Mouse (Mus musculus): ENCODE data around the gene Pif1.

Pif1 gene

GRCm38 (mm10) chr9:65586406-65587269, at the start of gene Pif1:
TSS of gene Pif1 (plus strand) at chr9:65587160.
- DNase-seq (ENCODE audit: low spot score in 2 of 2): peak; percentile 55 to 74

GRCm38 (mm10) chr9:65537901-65538630, 48.9 kb upstream of the Pif1 start:
- no peak for DNase-seq (ENCODE audit: low spot score in 2 of 2)

- DNase-seq (ENCODE audit: low spot score in 2 of 2): no peak
Observed at GRCm38 (mm10) chr9:65539697-65540096, 47.3 kb upstream of the Pif1 start.

- no peak for DNase-seq (ENCODE audit: low spot score in 2 of 2)
Observed at GRCm38 (mm10) chr9:65541126-65542068, 45.6 kb upstream of the Pif1 start.

GRCm38 (mm10) chr9:65542111-65542524, 44.8 kb upstream of the Pif1 start:
- no peak for DNase-seq (ENCODE audit: low spot score in 2 of 2)

- DNase-seq (ENCODE audit: low spot score in 2 of 2): no peak
Observed at GRCm38 (mm10) chr9:65545635-65546412, 41.1 kb upstream of the Pif1 start.

GRCm38 (mm10) chr9:65546413-65546695, 40.6 kb upstream of the Pif1 start:
- no peak for DNase-seq (ENCODE audit: low spot score in 2 of 2)

GRCm38 (mm10) chr9:65547111-65547510, 39.8 kb upstream of the Pif1 start:
- DNase-seq (ENCODE audit: low spot score in 2 of 2): no peak

- DNase-seq (ENCODE audit: low spot score in 2 of 2): no peak
Observed at GRCm38 (mm10) chr9:65547844-65548243, 39.1 kb upstream of the Pif1 start.

GRCm38 (mm10) chr9:65548311-65548710, 38.6 kb upstream of the Pif1 start:
- DNase-seq (ENCODE audit: low spot score in 2 of 2): no peak

GRCm38 (mm10) chr9:65549139-65549538, 37.8 kb upstream of the Pif1 start:
- DNase-seq (ENCODE audit: low spot score in 2 of 2): no peak

- DNase-seq (ENCODE audit: low spot score in 2 of 2): no peak
Observed at GRCm38 (mm10) chr9:65549643-65550042, 37.3 kb upstream of the Pif1 start.

GRCm38 (mm10) chr9:65550079-65550831, 36.7 kb upstream of the Pif1 start:
- no peak for DNase-seq (ENCODE audit: low spot score in 2 of 2)

- DNase-seq (ENCODE audit: low spot score in 2 of 2): no peak
Observed at GRCm38 (mm10) chr9:65551035-65551434, 35.9 kb upstream of the Pif1 start.

GRCm38 (mm10) chr9:65552141-65552540, 34.8 kb upstream of the Pif1 start:
- no peak for DNase-seq (ENCODE audit: low spot score in 2 of 2)

- no peak for DNase-seq (ENCODE audit: low spot score in 2 of 2)
Observed at GRCm38 (mm10) chr9:65552711-65553110, 34.2 kb upstream of the Pif1 start.

GRCm38 (mm10) chr9:65555001-65555405, 32.0 kb upstream of the Pif1 start:
- no peak for DNase-seq (ENCODE audit: low spot score in 2 of 2)

- DNase-seq (ENCODE audit: low spot score in 2 of 2): no peak
Observed at GRCm38 (mm10) chr9:65555621-65556020, 31.3 kb upstream of the Pif1 start.

- no peak for DNase-seq (ENCODE audit: low spot score in 2 of 2)
Observed at GRCm38 (mm10) chr9:65556349-65556748, 30.6 kb upstream of the Pif1 start.

- no peak for DNase-seq (ENCODE audit: low spot score in 2 of 2)
Observed at GRCm38 (mm10) chr9:65556979-65557378, 30.0 kb upstream of the Pif1 start.
